Mouse (Mus musculus): ENCODE data around the gene Gpatch8. TPM values are rescaled to one million over a fixed set of nuclear protein-coding genes. Genes with fewer than 3 reads are reported as not detected.
A peak's percentile ranks its signal among the peaks of the same experiment; 100 is the strongest.

The Gpatch8 gene
- polyA plus RNA-seq, 1 experiment from 2014 or later: 86.1 TPM

- H3K4me3 ChIP-seq: no peak overlapping the region
- no peak overlapping the region for H3K27ac ChIP-seq
- H3K27me3 ChIP-seq: no peaks in the 10 kb centered on the region
- no peak for ATAC-seq (ENCODE audit: low FRiP score)
- H3K9me3 ChIP-seq: no peaks in the 10 kb centered on the region
- H3K36me3 ChIP-seq: peaks cover 79% of the 10 kb centered on the region
- no peak overlapping the region for H3K4me2 ChIP-seq
- H3K9ac ChIP-seq: no peak overlapping the region
- WGBS: 86% methylated on average over 4 of the region's 4 CpGs
- H3K4me1 ChIP-seq (replicated peaks): no peaks in the 10 kb centered on the region
Observed at GRCm38 (mm10) chr11:102480897-102481296, 75.3 kb downstream of the Gpatch8 start.

GRCm38 (mm10) chr11:102480111-102480510 is 76.1 kb downstream of the Gpatch8 start:
- 95% methylated on average over 15 of the region's 15 CpGs for WGBS
- Histone ChIP-seq H3K9me3 (no peaks in the 10 kb centered on the region), H3K36me3 (peaks cover 79% of the 10 kb centered on the region), H3K27me3 (no peaks in the 10 kb centered on the region), H3K9ac (no peak overlapping the region), H3K4me3 (no peak overlapping the region), H3K4me2 (no peak overlapping the region), H3K4me1 (replicated peaks) (no peaks in the 10 kb centered on the region), H3K27ac (no peak overlapping the region)
- no peak for ATAC-seq (ENCODE audit: low FRiP score)

GRCm38 (mm10) chr11:102479581-102479980 is 76.6 kb downstream of the Gpatch8 start:
- no peak for ATAC-seq (ENCODE audit: low FRiP score)
- Histone ChIP-seq H3K4me2 (no peak overlapping the region), H3K27ac (no peak overlapping the region), H3K4me3 (no peak overlapping the region), H3K27me3 (no peaks in the 10 kb centered on the region), H3K9me3 (no peaks in the 10 kb centered on the region), H3K36me3 (peaks cover 77% of the 10 kb centered on the region), H3K4me1 (replicated peaks) (no peaks in the 10 kb centered on the region), H3K9ac (no peak overlapping the region)
- WGBS: 96% methylated on average over 23 of the region's 23 CpGs

- Histone ChIP-seq H3K27ac (no peak overlapping the region), H3K36me3 (peaks cover 79% of the 10 kb centered on the region), H3K4me1 (replicated peaks) (no peaks in the 10 kb centered on the region), H3K4me3 (no peak overlapping the region), H3K27me3 (no peaks in the 10 kb centered on the region), H3K9me3 (no peaks in the 10 kb centered on the region), H3K4me2 (no peak overlapping the region), H3K9ac (no peak overlapping the region)
- 91% methylated on average over 3 of the region's 3 CpGs for WGBS
- no peak for ATAC-seq (ENCODE audit: low FRiP score)
Observed at GRCm38 (mm10) chr11:102478671-102479070, 77.5 kb downstream of the Gpatch8 start.

- Histone ChIP-seq H3K27me3 (no peaks in the 10 kb centered on the region), H3K9me3 (no peaks in the 10 kb centered on the region), H3K4me2 (no peak overlapping the region), H3K9ac (no peak overlapping the region), H3K36me3 (peaks cover 50% of the 10 kb centered on the region), H3K27ac (no peak overlapping the region), H3K4me1 (replicated peaks) (no peaks in the 10 kb centered on the region), H3K4me3 (no peak overlapping the region)
- ATAC-seq (ENCODE audit: low FRiP score): no peak
- 91% methylated on average over 3 of the region's 3 CpGs for WGBS
Observed at GRCm38 (mm10) chr11:102475027-102475426, 81.2 kb downstream of the Gpatch8 start.

- Histone ChIP-seq H3K4me2 (no peak within 1 kb of the TSS), H3K9ac (no peak within 1 kb of the TSS), H3K27me3 (peaks cover 18% of the 10 kb centered on the region), H3K9me3 (no peaks in the 10 kb centered on the region), H3K4me3 (no peak within 1 kb of the TSS), H3K4me1 (replicated peaks) (peaks cover 27% of the 10 kb centered on the region), H3K36me3 (peaks cover 6% of the 10 kb centered on the region; the same call in 1 of the 2 replicates), H3K27ac (no peak within 1 kb of the TSS)
- no peak for ATAC-seq (ENCODE audit: low FRiP score)
- WGBS: 70% methylated on average over 11 of the region's 11 CpGs
Observed at GRCm38 (mm10) chr11:102469648-102470357, 86.4 kb downstream of the Gpatch8 start, which contains the start of gene Itga2b. Gene Itga2b, minus strand, starts transcription at chr11:102470122.

GRCm38 (mm10) chr11:102467041-102467631 is 89.1 kb downstream of the Gpatch8 start:
- under 1% methylated on average over 37 of the region's 37 CpGs for WGBS
- Histone ChIP-seq H3K27ac (peak overlapping the region; percentile 32; the same call in 1 of the 2 replicates), H3K4me1 (replicated peaks) (peaks cover 27% of the 10 kb centered on the region), H3K4me3 (peak overlapping the region; percentile 45), H3K36me3 (no peaks in the 10 kb centered on the region), H3K9ac (peak overlapping the region; percentile 76), H3K9me3 (no peaks in the 10 kb centered on the region), H3K27me3 (peaks cover 32% of the 10 kb centered on the region), H3K4me2 (peak overlapping the region; percentile 78)
- peak; percentile 85 for ATAC-seq (ENCODE audit: low FRiP score)

GRCm38 (mm10) chr11:102465713-102466436 is 90.3 kb downstream of the Gpatch8 start:
- peak overlapping the region; percentile 27; the same call in 1 of the 2 replicates for H3K4me2 ChIP-seq
- peak overlapping the region; percentile 32; the same call in 1 of the 2 replicates for H3K27ac ChIP-seq
- 9% methylated on average over 26 of the region's 26 CpGs for WGBS
- peaks cover 32% of the 10 kb centered on the region for H3K27me3 ChIP-seq
- ATAC-seq (ENCODE audit: low FRiP score): no peak
- H3K9ac ChIP-seq: peak overlapping the region; percentile 39
- H3K4me3 ChIP-seq: no peak overlapping the region
- no peaks in the 10 kb centered on the region for H3K9me3 ChIP-seq
- peaks cover 27% of the 10 kb centered on the region for H3K4me1 ChIP-seq (replicated peaks)
- H3K36me3 ChIP-seq: no peaks in the 10 kb centered on the region

- no peak for ATAC-seq (ENCODE audit: low FRiP score)
- 93% methylated on average over 6 of the region's 6 CpGs for WGBS
- Histone ChIP-seq H3K4me1 (replicated peaks) (peaks cover 27% of the 10 kb centered on the region), H3K4me2 (no peak overlapping the region), H3K9me3 (no peaks in the 10 kb centered on the region), H3K27me3 (peaks cover 34% of the 10 kb centered on the region), H3K36me3 (no peaks in the 10 kb centered on the region), H3K4me3 (no peak overlapping the region), H3K27ac (no peak overlapping the region), H3K9ac (no peak overlapping the region)
Observed at GRCm38 (mm10) chr11:102464901-102465300, 91.3 kb downstream of the Gpatch8 start.

GRCm38 (mm10) chr11:102461764-102462163 is 94.4 kb downstream of the Gpatch8 start:
- H3K27ac ChIP-seq: no peak overlapping the region
- 89% methylated on average over 3 of the region's 3 CpGs for WGBS
- H3K4me1 ChIP-seq (replicated peaks): peaks cover 15% of the 10 kb centered on the region
- no peak overlapping the region for H3K4me3 ChIP-seq
- no peaks in the 10 kb centered on the region for H3K36me3 ChIP-seq
- no peak for ATAC-seq (ENCODE audit: low FRiP score)
- H3K9me3 ChIP-seq: no peaks in the 10 kb centered on the region
- peaks cover 47% of the 10 kb centered on the region for H3K27me3 ChIP-seq
- H3K9ac ChIP-seq: no peak overlapping the region
- H3K4me2 ChIP-seq: no peak overlapping the region

- peaks cover 12% of the 10 kb centered on the region for H3K4me1 ChIP-seq (replicated peaks)
- peaks cover 44% of the 10 kb centered on the region for H3K27me3 ChIP-seq
- ATAC-seq (ENCODE audit: low FRiP score): no peak
- WGBS: 63% methylated on average over 16 of the region's 16 CpGs
- H3K36me3 ChIP-seq: no peaks in the 10 kb centered on the region
- H3K9ac ChIP-seq: no peak overlapping the region
- H3K27ac ChIP-seq: no peak overlapping the region
- H3K4me2 ChIP-seq: no peak overlapping the region
- H3K9me3 ChIP-seq: no peaks in the 10 kb centered on the region
- no peak overlapping the region for H3K4me3 ChIP-seq
Observed at GRCm38 (mm10) chr11:102460541-102460940, 95.7 kb downstream of the Gpatch8 start.

- Histone ChIP-seq H3K27ac (peak overlapping the region; percentile 60; the same call in 1 of the 2 replicates), H3K9ac (peak overlapping the region; percentile 78), H3K9me3 (no peaks in the 10 kb centered on the region), H3K36me3 (no peaks in the 10 kb centered on the region), H3K27me3 (peaks cover 42% of the 10 kb centered on the region), H3K4me2 (peak overlapping the region; percentile 78), H3K4me3 (peak overlapping the region; percentile 51), H3K4me1 (replicated peaks) (peaks cover 16% of the 10 kb centered on the region)
- peak; percentile 87 for ATAC-seq (ENCODE audit: low FRiP score)
- under 1% methylated on average over 33 of the region's 40 CpGs for WGBS
Observed at GRCm38 (mm10) chr11:102455740-102456396, 100.3 kb downstream of the Gpatch8 start.
